Mouse (Mus musculus) myocyte (in vitro differentiated cells): Measurements from ENCODE around the gene Zfp523.

Experiments used
- CEBPB ChIP-seq: IDR thresholded peaks from 2 replicates; pipeline ENCODE4 v1.6.1; 2011; ENCODE audit warnings: mild to moderate bottlenecking, moderate library complexity; ENCODE audit not compliant: poor library complexity, insufficient read depth, severe bottlenecking
- E2F4 ChIP-seq: IDR thresholded peaks from one replicate; pipeline ENCODE4 v1.6.1; 2011; ENCODE audit warnings: mild to moderate bottlenecking, control low read depth, moderate library complexity; ENCODE audit not compliant: insufficient read depth
- MAX ChIP-seq: IDR thresholded peaks from one replicate; pipeline ENCODE4 v1.6.1; 2011; ENCODE audit warnings: low read depth, mild to moderate bottlenecking, control low read depth
- MYOD1 ChIP-seq, 3 experiments: IDR thresholded peaks; one replicate each; pipeline ENCODE4 v1.6.1; 2011; ENCODE audit warnings: control low read depth in 2 of 3, low read depth in 2 of 3, mild to moderate bottlenecking in 2 of 3, moderate library complexity in 1 of 3; ENCODE audit not compliant: insufficient read length in 2 of 3, control insufficient read depth in 1 of 3
- POLR2A ChIP-seq: IDR thresholded peaks from one replicate; pipeline ENCODE4 v1.6.1; 2011; ENCODE audit warnings: low read depth, mild to moderate bottlenecking, control low read depth, moderate library complexity; ENCODE audit not compliant: insufficient read length
- POLR2AphosphoS2 ChIP-seq: IDR thresholded peaks from one replicate; pipeline ENCODE4 v1.6.1; 2011; ENCODE audit warnings: low read depth, control low read depth; ENCODE audit not compliant: insufficient read length
- REST ChIP-seq: IDR thresholded peaks from one replicate; pipeline ENCODE4 v1.6.1; 2011; ENCODE audit warnings: mild to moderate bottlenecking, control low read depth, moderate library complexity; ENCODE audit not compliant: insufficient read depth, insufficient read length
- SRF ChIP-seq: IDR thresholded peaks from one replicate; pipeline ENCODE4 v1.6.1; 2011; ENCODE audit warnings: low read depth; ENCODE audit not compliant: control insufficient read depth, insufficient read length
- TCF12 ChIP-seq: IDR thresholded peaks from one replicate; pipeline ENCODE4 v1.6.1; 2011; ENCODE audit warnings: mild to moderate bottlenecking, control low read depth; ENCODE audit not compliant: poor library complexity, insufficient read depth, severe bottlenecking
- USF1 ChIP-seq: IDR thresholded peaks from one replicate; pipeline ENCODE4 v1.6.1; 2011; ENCODE audit warnings: low read depth, mild to moderate bottlenecking, control low read depth, moderate library complexity

GRCm38 (mm10) chr17:28170460-28171305 is 6.2 kb upstream of the Zfp523 start:
- TF ChIP-seq POLR2A (no peak), USF1 (no peak), E2F4 (no peak), REST (no peak), TCF12 (no peak), MAX (no peak), POLR2AphosphoS2 (no peak), MYOD1 (IDR thresholded peaks at IDR 0.05; ENCODE audit: control insufficient read depth in 1 of 3, insufficient read length in 2 of 3, low read depth in 2 of 3) (peak in 2 of 3 experiments; percentile 62 to 80), SRF (no peak), CEBPB (no peak)
